Mouse (Mus musculus) layer of hippocampus, adult 8-10 months (tissue): ENCODE results near the gene Prdx6b. TPM values are rescaled to one million over a fixed set of nuclear protein-coding genes. Genes with fewer than 3 reads are reported as not detected.

Experiments
- DNase-seq, 2 experiments: peaks; one replicate each; pipeline ENCODE4 v3.0.0; 2022; ENCODE audit warnings: low spot score in 2 of 2
- total RNA-seq, 4 experiments: library from RNA; stranded (reverse); gene quantifications; 2 replicates each; pipeline ENCODE4 v1.2.4; 2022

The Prdx6b gene
- total RNA-seq = not detected

DNA sequence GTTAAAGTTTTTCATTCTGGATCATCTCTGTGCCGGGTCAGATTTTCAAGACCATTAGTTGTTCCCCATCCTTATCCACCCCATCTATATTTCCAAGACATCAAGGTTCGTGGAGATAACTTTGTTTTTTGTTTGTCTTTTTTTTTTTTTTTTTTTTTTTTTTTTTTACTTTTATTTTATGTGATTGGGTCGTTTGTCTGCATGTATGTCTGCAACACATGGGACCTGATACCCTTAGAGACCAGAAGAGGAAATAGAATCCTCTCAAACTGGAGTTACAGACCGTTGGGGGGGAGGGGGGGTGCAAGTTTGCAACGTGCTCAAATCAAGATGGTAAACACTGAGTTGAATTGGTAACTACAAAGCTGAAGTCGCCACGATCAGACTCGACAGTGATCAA lies at the start of gene Prdx6b:
Prdx6b (plus strand) TSS at position 301 of the 400 bp plus-strand sequence.
- no peak for DNase-seq

DNA sequence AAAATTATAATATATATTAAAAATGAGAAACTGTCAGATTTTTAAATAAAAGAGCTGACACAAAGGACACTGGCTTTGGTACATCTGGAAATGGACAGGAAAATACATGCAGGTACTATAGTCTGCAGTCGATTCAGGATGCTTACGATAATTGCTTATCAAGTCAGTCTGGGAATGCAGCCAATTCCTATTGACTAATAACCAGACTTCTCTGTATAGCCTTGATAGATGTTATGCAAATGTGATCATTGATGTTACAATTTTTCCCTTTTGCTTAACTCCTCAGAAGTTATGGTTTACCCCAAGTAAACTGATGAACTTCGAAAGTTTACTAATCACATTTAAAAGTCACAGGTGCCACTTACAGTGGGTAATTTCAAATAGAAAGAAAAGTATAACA lies 44.8 kb upstream of the Prdx6b start:
- DNase-seq = no peak

DNA sequence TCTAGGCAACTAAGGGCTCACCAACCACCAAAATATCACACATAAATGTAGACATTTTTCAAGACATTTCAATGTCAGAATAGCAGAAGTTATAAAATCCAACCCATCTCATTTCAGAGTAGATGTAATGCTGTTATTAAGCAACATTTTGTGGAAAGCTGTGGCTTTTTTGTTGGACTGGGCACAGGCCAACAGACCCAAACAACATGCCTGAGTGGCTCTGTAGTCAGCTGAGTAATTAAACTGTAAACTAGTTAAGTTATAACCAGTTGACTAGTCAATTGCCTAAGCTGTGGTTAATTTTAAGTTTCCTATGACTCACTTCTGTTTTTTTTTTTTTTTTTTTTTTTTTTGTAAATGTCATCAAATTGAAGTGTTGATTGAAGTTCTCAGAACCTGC lies 44.4 kb upstream of the Prdx6b start:
- no peak for DNase-seq

- no peak for DNase-seq
Measured at GRCm38 (mm10) chr2:80259888-80260672, 32.2 kb upstream of the Prdx6b start.

DNA sequence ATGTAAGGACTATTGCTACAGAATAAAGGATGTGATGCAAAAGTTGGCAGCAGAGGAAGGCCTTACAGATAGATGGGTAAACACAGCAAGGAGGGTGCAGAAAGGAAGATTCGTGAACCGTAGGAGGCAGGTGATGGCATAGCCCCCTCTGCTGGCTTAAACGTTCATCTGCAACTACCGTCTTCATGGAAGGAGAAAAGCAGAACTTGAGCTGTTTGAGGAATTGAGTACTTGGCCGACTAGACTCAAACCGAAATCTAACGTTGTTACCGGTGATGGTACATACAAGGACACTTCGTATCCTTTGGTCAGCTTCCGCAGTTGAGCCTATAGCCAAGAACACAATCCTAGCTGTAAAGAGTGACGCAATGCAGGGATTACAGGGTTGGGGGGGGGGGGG lies 25.4 kb upstream of the Prdx6b start:
- DNase-seq = peak; percentile 61 to 84

DNA sequence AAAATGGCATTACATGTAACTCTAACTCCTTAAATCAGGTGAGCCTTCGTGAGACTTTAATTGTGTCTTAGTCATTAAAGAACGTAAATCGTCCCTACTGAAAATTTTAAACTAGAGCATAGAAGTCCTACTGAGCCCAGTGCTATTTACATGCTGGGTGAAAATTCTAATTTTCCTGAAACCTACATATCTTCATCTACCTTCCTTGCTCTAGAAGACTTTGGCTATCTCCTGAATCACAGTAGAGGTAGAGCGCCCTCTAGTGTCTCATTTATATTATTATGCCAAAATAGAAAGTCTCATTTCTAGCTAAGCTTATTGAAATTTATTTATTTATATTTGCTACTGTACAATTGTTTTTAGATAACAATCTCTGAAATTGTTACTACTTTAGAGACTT lies 24.2 kb upstream of the Prdx6b start:
- DNase-seq = no peak

DNA sequence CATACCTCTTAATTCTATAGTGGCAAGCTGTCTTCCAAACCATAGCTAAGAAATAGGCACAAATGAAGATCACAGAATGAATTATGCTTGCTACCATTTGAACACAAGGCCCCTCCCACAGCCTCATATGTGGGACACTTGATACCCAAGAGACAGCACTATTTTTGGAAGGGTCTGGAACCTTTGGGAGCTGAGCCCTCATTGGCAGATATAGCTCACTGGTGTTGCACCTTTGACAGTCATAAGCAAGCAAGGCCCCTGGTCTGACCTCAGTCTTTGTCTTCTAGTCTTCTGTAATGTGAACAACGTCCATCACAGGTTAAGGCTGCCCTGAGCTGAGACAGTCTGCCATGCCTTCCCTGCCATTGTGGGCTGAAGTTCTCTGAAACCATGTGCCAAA lies 20.8 kb upstream of the Prdx6b start:
- DNase-seq = no peak

GRCm38 (mm10) chr2:80273038-80273437 lies 19.2 kb upstream of the Prdx6b start:
- DNase-seq = no peak

- DNase-seq = no peak
Measured at GRCm38 (mm10) chr2:80273763-80274162, 18.5 kb upstream of the Prdx6b start.

DNA sequence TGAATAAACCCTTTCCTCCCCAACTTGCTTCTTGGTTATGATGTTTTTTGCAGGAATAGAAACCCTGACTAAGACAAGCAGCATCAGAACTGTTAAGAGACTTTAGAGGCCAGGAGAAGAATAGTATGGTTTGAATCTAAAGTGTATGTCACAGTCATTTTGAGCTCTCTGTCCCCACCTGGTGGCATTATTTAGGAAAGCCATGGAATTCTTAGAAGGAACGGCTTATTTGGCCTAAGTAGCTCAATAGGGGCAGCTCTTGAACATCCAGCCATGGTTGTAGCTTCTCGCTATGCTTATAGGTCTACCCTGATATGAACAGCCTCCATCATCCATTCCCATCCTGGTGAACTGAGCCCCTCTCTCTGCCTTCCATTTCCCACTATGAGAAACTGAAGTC lies 17.1 kb upstream of the Prdx6b start:
- DNase-seq = peak in 1 of 2 experiments; percentile 24

DNA sequence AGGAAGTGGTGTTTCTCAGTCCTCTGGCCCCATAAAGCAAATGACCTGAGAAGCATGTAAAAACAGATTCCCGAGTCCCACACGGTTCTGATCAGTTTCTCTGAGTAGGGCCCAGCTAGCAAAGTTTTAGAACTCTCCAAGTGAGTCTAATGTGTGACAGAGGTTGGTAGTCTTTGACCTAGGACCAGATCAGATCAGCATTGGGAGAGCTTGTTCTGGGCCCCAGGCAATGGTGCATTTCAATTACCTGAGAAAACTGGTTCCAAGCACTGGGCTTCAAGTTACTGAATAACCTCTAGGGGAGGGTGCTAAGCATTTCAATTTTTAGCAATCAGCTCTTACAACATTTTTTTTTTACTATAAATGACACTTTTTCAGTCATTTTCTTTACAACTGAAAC lies 10.1 kb upstream of the Prdx6b start:
- no peak for DNase-seq

DNA sequence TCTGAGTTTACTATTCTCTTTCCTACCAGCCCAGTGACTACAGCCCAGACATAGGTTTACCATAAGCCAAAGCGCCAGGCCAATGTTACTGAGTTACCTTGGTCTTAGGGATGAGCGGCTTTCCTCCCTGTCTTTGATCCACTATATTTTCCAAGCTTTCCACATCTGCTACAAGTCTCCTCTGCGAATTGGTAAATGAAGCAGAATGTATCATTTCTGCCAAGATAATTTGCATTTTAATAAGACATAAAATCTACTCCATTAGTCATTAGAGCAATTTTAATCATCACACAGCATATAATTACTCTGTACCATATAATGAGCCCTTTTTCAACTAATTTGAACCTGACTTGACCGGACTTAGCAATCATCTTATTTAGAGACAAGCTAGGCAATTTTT lies 5.9 kb upstream of the Prdx6b start:
- DNase-seq = no peak

DNA sequence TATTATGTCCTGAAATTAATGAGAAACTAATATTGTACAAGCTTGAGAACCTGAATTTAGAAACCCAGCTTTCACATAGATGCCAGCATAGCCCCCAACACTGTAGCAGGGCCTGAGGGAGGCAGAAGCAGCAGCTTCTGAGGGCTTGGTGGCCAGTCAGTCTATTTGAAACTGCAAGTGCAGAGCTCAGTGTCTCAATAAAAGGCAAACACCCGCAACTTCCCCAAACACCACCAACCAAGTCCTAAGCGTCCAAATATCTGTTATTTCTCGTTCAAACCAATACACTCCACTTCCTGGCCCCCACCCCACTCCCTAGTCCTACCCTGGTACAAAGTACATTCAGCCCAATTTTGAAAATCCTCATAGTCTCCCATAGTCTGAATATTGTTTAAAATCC lies 6.1 kb downstream of the Prdx6b start:
- DNase-seq = no peak

GRCm38 (mm10) chr2:80300806-80301205 lies 8.5 kb downstream of the Prdx6b start:
- no peak for DNase-seq

DNA sequence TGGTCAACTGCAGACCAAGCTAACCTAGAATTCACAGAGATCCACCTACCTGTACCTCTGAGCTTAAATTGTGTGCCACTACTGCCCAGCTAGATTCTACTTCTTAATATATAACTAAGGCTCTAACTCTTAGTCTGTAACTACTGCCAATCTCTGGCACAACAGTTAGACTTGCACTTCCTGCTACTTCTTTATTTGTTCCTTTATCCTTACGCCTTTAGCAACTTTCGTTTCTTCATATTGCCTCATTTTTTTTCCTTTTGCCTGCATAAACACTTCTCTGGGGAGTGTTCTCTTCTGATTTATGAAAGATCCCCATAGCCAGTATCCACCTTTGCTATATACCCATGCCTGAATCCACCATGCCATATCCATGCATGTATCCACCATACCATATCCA lies 11.7 kb downstream of the Prdx6b start:
- DNase-seq = no peak

DNA sequence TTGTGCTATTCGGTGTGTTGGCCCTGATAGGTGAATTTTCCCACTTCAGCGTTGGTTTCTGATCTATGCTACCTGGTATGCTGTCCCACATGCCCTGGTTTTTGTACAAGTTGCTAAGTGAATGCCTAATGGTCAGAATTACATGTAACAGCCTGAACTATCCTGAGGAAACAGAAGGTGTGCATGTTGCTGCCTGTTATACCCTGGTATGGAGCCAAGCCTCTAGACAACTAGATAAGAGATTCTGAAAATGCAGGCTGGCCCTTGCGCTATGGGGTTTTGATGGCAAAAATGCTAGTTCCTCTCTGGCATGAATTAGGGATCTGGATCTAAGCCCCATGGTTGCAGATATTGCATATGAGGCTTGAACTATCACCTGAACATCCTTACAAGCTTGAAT lies 15.4 kb downstream of the Prdx6b start:
- DNase-seq = no peak

GRCm38 (mm10) chr2:80309775-80310174 lies 17.5 kb downstream of the Prdx6b start:
- DNase-seq = no peak

DNA sequence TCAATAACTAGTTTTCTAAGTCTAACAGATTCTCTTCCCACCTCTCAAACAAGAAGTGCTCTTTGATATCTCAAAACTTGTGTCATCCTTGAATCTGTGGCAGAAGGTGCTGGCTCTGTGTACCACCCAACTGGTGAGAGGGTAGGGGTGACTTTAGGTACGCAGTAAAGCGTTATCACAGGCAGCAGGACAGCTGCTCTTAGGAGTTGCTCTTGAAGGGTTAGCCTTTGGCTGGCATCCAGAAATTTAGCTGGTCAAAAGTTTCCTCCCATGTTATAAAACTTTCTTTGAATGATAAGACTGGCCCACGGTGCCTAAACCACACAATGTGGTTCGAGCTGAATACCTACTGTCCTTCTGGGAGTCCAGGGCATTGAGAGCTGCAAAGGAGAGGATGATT lies 18.5 kb downstream of the Prdx6b start:
- DNase-seq = no peak

- DNase-seq = no peak
Measured at GRCm38 (mm10) chr2:80311350-80311749, 19.1 kb downstream of the Prdx6b start.

- no peak for DNase-seq
Measured at GRCm38 (mm10) chr2:80314201-80314600, 21.9 kb downstream of the Prdx6b start.

DNA sequence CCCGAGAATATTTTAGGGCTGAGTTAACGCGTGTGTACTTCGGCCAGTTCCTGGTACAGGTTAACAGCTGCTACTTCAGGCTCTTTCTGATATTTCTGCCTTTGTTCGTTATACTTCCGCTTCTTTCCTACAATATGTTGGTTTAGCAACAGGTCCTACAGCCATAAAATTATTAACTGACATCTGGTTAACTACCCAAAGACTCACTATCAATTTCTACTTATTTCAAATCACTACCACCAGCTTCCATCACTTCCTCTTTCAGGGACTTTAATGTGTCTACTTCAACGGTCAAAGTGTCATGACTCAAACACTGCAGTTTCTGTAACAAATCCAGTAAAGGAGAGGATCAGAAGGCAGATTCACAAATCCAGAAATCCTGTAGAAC lies 22.6 kb downstream of the Prdx6b start:
- DNase-seq = no peak

DNA sequence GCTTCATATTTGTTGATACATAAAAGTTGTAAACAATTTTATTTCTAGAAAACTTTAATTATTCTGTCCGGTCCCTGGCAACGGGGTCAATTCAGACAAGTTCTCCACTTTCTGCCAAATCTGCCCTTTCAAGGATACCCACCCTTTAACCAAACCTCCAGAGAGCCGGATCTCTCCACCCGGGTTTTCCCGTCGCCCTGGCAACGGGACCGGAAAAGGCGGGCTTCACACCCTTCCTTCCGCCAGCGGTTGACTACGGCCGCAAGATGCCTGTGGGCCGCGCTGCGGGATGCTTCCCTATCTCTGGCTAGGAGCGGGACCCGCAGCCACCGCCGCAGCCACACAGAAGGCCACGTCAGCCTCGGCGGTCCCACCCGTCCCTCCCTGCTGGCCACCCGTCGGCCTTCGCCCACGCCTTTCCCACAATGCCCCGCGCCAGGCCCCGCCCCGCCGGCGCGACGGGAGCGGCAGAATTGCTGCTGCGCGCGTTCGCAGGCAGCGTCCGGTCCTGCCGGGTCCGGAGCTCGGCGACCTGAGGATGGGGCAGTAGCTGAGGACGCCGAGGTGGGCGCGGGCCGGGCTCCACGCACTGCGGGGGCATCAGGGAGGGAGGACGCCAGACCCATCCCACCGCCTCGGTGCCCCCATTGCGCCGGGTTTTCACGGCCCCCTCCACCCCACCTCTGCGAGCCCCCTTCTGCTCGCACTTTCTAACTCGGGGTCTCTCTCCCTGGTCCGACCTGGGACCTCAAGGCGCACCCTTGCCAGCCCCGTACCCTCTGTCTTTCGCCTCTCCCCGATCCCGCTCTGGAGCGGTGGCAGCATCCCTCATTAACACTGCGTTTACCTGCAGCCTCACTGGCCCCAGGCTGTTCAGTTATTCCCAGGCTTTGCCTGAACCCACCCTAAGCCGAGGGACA lies 23.2 kb downstream of the Prdx6b start, which contains the start of gene Dnajc10:
Dnajc10 (plus strand) TSS at position 225 of the 920 bp plus-strand sequence.
- peak; percentile 88 to 89 for DNase-seq
